Mouse (Mus musculus) testis, postnatal 10 days (tissue): ENCODE data around the gene Slc25a15.

Source experiments
- DNase-seq: peaks from one replicate; pipeline ENCODE4 v3.0.0; 2021; ENCODE audit warnings: low spot score

The Slc25a15 gene

DNA sequence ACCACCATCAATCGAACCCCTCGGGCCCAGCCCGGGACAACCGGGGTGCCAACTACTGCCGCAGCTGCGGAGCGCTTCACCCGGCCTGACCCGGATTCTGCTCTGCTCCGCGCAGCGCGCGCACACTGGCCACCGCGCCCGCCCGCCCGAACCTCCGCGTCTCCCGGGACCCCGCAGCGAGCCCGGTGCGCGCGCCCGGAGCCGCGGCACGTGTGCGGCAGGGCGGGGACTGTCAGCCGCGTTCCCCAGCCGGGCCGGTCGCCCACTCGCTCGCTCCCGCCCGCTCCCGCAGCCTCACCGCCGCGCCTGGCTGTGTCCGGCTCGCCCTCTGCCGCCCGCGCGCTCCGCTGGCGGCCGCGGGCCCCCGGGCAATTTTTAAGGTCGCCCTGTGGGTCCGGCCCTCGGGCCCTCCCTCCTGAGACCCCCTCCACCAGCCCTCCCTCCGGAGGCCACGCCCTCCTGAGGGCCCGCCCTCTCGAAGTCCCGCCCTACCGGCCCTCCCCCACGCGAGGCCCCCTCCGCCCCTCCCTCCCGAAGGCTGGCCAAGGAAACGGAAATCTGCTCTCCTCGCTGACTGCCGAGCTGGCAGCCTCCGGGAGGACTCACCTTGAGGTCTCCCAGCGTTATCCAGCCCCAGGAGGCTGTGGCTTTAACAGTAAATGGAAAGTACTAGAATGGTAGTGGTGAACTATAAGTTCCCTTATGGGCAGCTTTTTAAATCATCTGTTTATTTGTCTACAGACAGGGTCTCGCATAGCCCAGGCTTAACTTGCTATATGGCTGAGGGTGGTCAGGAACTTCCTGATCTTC is at the start of gene Slc25a15:
Gene Slc25a15 (minus strand): TSS at position 456 of the 810 bp plus-strand sequence.
- peak; percentile 95 for DNase-seq

DNA sequence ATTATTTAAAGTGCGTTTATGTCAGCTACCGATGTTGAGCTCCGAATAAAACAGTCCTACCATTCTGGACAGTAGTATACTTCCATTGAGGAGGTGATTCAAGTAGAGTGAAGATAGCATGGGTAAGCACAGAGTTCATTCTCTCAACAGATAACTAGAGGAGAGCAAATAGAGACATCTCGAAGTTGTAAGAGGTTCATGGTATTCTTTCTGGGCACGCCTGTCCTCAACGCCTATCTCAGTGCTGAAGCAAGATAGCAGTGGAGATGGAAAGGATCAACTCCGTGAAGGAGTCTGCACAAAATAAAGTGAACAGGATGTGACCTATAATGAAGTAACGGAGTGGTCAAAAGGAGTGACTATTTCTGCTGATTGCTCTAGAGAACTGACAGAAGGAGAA is 13.6 kb upstream of the Slc25a15 start:
- no peak for DNase-seq

DNA sequence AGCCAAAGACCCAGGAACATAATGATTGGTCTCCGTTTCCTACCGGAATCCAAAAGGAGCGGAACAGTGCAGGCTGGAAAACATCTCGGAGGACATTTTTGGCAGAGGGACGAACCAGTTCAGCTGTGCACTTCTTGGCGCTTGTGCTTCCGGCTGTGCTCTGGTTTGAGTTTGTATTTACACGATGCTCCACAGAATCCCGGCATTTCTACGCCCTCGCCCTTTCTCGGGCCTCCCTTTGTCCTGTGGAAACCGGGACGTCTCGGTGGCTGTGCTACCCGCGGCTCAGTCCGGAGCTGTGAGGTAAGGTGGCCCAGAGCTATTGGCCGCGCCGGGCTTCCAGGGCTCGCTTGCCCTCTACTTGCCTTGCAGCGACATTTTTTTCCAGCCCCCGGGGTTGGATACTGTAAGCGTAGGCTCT is 12.9 kb upstream of the Slc25a15 start, which contains the start of gene Mrps31:
Gene Mrps31 (plus strand): TSS at position 80 of the 421 bp plus-strand sequence.
- peak; percentile 74 for DNase-seq

DNA sequence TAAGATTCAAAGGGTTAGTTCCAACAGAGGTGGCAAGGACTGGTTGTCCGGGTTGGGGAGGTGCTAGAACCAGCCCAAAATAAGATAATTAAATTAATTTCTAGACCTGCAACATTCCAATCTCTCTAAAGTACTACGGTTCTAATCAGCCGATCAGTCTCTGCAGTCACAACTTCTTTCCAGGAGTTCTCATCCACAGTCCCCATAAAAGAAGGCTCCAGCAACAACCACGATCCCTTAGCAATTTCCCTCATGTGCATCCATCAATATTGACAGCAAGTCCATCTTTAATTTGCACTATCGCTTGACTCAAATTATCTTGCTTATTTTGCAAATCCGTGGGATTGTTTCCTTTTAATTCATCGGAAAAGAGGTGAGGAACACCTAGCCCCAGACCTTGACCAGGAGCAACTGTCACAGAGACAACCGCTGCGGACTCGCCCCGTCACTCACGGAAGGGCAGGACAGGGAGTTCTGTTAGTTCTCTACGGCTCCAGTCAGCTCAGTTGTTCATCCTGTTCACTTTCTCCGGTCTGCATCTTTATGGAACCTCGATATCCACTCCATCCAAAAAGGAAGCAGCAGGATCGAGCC is 12.4 kb upstream of the Slc25a15 start:
- DNase-seq, result no peak

DNA sequence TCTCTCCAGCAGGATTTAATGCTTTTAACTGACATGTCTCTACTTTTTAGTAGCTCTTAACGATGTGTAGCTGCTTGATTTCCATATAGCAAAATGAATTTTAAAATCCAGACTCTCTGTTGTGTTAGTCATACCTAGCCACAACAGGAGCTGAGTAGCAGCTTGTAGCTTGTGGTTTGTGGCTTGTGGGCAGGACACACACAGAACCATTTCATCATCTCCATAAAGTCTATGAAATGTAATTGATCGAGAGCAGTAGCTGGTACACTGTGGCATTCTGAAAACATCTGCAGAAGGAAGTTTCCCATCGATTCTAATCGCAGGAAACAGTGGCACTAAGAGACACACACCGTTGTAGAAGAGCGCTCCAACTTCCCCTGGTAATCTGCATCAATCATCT is 7.3 kb upstream of the Slc25a15 start:
- DNase-seq, result no peak

DNA sequence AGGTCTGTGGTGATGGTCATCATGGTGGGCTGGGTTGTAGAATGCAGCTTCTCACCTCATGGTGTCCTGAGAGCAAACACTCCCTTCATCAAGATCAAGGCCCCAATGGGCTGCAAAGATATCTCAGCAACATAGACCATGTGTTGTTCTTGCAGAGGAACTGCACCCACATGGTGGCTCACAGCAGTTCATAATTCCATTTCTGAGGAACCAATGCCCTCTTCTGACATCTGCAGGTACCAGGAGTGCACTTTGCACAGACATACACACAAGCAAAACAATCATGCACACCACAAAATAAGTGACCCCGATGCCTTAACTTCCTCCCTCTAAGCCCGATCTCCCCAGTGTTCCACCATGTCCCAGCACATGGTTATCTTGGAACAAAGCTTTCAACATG is 4.8 kb upstream of the Slc25a15 start:
- DNase-seq, result no peak

DNA sequence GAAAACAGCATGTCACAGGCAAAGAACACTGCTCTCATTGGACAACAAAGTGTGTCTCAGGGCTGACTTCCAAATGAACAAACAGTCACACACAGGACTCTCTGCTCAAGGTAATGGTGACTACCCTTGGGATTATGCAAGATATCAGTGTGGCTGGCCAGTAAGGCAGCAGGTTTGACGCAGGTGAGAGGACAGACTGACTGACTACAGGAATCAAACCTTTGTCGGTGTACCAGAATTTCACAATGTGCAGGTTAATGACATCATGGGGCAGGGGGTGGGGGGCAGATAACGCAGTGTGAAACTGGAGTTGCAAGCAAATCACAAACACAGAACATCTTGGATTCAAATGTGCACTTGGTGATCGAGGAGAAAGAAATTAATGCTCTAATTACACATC is 2.2 kb upstream of the Slc25a15 start:
- DNase-seq, result no peak

DNA sequence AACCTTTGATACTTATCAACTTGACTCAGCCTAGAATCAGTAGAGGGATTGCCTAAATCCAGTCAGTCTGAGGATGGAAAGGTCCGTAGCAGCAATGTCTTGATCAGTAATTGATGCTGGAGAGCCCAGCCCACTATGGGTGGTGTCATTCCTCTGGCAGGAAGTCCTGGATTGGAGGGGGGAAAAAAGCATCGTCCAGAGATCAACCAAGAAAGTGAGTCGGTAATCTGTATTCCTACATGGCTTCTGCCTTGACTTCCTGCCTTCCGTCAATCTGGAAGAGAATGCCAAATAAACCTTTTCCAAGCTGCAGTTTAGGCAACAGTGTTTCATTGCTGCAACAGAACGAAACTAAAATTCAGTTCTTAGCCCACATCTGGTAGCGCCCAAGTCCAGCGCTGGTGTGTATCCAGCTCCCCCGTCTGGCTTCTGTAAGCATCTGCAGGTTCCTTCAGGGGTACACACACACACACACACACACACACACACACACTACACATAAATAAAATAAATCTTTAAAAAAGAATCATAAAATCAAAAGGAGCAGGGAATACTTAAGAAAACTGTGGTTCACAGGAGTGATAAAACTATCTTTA is 986 bp upstream of the Slc25a15 start:
- no peak for DNase-seq

DNA sequence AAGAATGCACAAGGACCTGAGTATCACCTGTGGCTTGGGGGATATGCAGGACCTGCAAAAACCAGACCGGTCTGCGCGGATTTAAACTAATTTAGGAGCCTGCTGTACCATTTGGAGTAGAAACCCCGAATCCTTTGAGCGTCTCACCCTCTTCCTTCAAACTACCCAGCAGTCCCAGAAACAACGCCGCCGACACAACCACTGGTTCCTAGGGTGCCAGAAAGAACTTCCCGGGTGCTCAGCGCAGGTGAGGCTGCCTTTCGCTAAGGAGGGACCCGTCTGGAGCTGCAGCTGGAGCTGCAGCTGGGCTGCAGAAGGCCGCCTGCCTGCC is 621 bp downstream of the Slc25a15 start:
- no peak for DNase-seq

DNA sequence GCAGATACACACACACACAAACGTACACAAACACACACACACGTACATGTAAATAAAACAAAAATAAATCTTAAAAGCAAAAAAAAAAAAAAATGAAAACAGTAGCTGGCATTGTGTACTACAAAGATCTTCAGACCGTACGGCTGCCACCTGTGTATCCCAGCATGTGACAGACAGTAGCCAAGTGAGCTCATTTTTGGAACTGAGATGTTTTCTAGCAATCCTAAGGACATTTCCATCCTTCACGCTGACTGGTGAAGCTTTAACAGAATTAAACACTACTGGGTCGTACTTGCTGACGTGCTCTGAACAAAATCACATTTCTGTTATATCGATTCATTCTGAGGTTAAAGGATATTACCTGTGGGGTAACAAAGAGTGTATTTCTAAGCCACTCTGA is 3.1 kb downstream of the Slc25a15 start:
- no peak for DNase-seq

DNA sequence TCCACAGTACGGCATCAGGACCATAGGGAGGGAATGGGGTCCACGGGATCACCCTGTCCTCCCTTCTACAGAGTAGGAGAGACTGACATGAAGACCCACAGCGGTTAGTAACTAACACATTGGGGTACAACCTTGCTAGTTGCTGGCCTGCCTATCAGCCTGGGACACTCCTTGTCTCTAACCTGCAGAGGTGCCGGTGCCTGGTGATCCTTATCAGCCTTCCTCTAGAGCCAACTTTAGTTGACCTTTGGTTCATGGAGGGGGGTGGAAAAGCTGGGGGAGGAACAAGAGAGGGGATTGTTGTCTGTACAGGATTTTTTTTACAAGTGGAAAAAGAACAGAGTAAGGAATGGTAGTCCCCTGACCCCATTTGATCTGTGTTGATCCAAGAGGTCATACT is 3.9 kb downstream of the Slc25a15 start:
- DNase-seq, result no peak

DNA sequence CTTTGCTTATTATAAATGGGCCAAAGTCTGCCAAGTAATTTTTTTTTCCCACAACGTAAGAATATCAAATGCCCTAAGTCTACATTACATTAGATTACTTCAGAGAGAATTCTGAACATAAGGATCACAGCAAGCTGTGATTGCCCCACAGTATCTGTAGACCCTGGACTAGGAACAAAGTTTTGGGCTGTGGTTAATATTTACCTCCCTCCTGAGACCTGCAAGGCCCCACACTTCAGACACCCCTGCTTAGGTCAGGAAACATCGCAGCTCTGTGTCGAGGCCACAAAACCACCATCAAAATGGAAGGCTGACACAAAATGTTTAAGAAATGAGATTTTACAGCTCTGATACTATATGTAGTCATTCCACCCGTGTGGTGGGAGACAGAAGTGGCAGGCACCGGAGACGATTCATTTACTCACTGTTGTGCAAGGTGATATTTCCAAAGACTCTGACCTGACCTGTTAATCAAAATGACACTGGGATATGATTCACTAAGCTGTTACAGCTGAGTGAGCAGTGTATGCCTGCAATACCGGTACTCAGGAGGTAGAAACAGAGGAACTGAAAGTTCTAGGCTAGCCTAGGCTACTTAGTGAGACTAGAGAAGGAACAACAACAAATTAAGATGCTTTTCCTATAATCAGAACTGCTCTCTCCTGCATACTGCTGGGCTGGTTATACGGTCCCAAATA is 7.5 kb downstream of the Slc25a15 start:
- DNase-seq, result no peak

DNA sequence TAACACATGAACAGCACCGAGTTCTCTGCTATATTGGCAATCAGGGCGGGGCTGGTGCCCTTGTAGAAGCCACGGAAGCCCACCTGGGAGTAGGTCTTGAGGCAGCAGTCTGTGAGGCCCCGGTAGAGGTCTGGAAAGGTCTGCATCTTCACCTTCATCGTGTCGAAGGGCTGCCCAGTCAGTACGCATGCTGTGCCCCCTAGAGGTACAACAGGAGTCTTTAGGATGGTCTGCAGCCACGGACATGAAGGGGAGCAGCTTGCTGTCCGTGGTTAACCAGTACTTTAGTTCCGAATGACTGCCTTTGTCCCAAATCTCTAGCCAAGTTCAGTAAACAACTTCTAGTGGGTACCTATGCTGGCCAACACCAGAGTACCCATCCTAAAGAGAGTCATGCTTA is 8.5 kb downstream of the Slc25a15 start:
- no peak for DNase-seq

DNA sequence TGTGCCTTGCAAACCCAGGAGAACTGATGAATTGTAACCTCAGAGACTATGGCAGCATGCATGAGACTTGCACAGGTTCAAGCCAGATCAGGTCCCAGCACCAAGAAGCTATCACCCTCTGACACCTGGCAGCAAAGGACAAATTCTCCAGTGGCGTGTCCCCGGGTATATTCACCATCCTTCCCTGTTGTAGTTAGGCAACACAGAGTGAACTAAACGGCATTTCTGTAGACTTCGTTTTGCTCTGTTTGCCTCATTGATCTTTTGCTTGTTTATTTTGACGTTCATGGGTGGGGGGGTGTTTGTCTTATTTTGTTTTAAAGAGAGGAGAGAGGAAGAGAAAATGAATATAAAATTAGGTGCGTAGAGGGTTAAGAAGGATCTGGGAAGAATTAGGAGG is 13.2 kb downstream of the Slc25a15 start:
- no peak for DNase-seq

DNA sequence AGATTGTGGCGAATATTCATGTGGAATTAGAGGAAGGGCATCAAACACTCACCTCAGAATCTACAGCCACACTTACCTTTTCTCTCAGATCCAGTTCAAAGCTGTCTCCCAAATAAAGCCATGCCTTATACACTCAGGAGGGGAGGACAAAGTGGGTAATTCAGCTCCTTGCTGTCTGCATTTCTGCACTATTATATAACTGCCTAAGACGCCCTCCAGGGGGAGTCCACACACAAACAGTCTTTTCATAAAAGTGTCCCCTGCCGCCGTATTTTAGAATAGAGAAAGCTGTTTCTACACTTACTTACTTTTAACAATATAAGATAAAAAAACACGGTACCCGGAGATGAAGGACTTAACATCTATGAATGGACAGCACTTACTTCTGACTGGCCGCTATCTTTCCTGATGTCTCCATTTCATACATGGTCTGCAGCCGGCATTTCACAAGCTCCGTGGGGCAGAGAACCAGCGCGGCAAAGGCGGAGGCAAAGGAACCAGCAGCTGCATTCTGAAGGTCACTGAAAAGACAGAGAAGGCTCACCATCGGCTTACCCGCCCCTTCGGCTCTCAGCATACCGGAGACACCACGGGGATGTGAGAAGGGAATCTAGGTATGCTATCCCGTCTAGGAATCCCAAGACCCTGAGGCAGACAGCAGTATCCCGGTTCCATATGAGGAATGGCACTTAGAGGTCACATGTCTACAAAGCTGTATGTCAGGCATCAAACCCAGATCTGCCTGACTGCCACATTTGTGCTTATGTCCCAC is 15.4 kb downstream of the Slc25a15 start:
- DNase-seq, result no peak

DNA sequence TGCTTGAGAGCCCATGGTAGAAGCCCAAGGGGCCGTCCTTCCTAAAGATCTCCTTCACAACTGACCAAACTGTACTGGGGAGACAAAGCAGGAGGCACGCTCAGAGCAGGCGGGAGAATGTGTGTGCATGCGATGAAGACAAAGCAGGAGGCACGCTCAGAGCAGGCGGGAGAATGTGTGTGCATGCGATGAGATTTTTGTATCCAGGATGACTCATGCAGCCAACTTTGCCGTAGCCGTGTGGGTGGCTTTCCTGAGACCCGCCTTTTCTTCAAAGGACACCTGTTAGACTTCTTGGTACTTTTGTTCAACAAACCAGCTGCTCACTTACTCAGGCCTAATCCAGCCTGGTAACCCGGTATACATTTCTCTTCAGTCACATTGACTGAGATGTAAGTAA is 17.5 kb downstream of the Slc25a15 start:
- DNase-seq, result no peak

DNA sequence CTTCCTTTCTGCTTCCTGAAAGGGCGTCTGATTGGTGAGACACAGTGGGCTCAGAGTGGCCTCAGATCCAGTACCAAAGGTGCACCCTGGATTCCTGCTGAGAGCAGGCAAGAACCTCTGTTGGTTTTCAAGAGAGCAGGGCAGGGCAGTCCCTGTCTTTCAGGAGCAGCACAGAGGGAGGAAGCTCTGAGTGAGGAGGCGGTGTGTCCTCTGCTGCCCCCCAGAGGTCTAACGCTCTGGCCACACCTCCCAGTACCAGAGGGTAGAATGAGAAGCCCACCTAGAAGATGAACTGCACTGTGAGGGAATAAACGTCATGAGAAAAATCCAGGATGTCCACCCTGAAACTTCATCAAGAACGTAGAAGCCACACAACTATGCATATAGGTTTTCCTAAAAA is 21.5 kb downstream of the Slc25a15 start:
- DNase-seq, result peak; percentile 62

DNA sequence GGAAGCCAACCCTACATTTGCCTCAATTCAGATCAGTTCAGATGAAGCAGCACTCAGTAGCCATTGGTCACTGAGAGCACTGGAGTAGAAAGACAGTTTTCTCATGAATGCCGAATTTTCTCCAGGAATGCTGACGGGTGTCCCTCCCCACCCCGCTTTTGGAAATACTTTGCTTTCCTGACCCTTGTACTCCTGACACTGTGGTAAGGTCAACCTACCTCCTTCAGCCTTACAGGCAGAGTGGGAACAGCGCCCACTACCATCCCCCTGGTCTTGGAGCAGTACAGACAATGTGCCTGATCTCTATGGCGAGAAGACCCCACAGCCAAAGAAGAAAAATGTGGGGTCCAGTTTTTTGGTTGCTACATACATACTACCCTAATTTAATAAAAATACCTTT is 22.1 kb downstream of the Slc25a15 start:
- DNase-seq, result no peak

DNA sequence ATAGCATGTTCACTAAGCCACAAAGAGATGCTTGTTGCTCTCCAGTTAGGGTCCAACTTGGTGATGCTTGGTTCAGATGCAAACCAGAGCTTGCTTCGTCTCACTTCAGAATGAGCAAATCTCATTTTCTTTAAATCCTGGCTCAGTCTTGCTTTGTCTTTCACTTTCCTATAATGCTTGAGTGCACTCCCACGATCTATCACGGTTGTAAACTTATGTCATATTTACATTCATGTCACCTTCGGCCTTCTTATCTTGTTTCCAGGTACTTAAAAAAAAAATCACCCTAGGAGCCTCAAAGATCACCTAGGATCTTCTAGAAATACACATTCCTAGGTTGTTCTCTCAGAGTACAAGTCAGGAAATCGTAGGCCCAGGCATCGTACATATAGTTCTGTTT is 38.5 kb downstream of the Slc25a15 start:
- no peak for DNase-seq

DNA sequence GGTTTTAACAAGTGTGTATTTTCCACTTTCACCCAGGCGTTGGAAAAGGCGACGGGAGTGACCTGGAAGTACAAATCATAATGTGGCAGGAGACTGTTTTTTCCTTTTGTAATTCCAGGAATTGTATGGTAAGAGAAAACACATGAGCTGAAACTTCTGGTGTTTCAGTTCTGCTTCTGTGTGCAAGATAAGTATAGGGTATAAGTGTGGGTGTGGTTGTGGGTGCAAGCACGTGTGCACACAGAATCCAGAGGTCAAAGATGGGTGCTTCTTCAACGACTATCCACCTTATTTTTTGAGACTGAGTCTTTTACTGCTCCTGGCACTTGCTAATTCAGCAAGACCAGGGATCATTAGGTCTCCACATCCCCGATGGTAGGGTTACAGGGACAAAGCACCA is 39.0 kb downstream of the Slc25a15 start:
- no peak for DNase-seq

DNA sequence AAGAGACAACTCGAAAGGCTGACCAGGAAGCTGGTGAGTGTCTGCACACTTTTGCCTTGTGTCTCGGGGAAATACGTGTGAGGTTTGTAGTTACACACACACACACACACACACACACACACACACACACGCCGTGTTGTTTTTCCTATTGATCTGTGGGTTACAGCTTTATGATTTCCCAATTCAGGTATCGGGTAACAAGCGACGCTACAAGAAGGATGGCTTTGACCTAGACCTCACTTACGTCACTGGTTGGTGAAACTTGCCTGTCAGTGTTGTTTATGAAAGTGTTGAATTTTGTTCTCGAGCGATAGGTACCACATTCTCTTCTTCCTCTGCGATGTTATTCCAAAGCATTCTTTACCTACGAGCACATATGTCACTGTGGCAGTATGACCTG is 63.0 kb downstream of the Slc25a15 start:
- no peak for DNase-seq
